Mouse (Mus musculus) embryonic fibroblast, embryonic 13.5 days (primary cell): ENCODE results near the gene Olfr374.

ENCODE experiments used
- CTCF ChIP-seq: IDR thresholded peaks from 2 replicates; pipeline ENCODE4 v1.5.1; 2011; ENCODE audit warnings: mild to moderate bottlenecking, control low read depth, low read length, moderate library complexity, borderline replicate concordance; ENCODE audit not compliant: insufficient read depth
- POLR2A ChIP-seq: IDR thresholded peaks from 2 replicates; pipeline ENCODE4 v1.6.1; 2011; ENCODE audit warnings: low read depth, mild to moderate bottlenecking, control low read depth, low read length, moderate library complexity

GRCm38 (mm10) chr8:72112486-72112885, 5.6 kb downstream of the Olfr374 start:
- TF ChIP-seq CTCF (no peak), POLR2A (no peak)
